Comparison of ENCODE assay signal across 9 mouse cellular contexts in the genomic region with DNA sequence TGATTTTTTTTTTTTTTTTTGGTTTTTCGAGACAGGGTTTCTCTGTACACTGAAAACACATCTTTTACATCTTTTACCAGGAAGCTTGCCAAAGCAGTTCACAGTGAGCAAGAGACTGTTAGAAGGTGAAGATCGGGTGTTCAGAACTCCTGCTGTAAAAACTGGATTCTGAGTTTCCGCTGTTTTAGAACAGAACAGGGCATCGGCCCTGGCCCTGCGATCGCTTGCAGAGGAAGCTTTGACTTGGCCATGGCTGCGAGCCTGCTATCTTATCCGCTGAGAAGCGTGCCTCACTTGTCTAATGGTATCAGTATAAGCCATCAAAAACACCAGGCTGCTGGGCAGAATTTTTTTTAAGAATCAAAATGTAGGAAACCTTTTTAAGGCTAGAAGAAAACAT. TPM values are rescaled to one million over a fixed set of nuclear protein-coding genes. Genes with fewer than 3 reads are reported as not detected.
DNase-seq lines count a peak whose midpoint lies in the region; ATAC-seq lines count a peak whose summit lies in the region.
"Had no signal": no experiment of that assay in that cellular context is flagged by ENCODE, and none has a peak within 500 bp of the region (broad histone marks: within the 10 kb centered on the region; RNA-seq: fewer than 3 reads in every experiment).

No protein-coding gene starts in this region.

- H3K36me3 ChIP-seq in embryonic facial prominence, embryonic 11.5 days (replicated peaks; ENCODE audit: control insufficient read depth, insufficient read depth, low read depth, low read length) = no peaks in the 10 kb centered on the region; the same call in 1 of the 2 replicates
- peaks cover 16% of the 10 kb centered on the region for H3K36me3 ChIP-seq in hindbrain, embryonic 15.5 days
- peaks cover 37% of the 10 kb centered on the region for H3K36me3 ChIP-seq in macrophage (ENCODE audit: inconsistent target)

- no peaks in the 10 kb centered on the region for H3K9me3 ChIP-seq in embryonic facial prominence, embryonic 11.5 days (replicated peaks; ENCODE audit: control insufficient read depth, low read length)
- H3K9me3 ChIP-seq in hindbrain, embryonic 15.5 days = no peaks in the 10 kb centered on the region

- H3K4me3 ChIP-seq in embryonic facial prominence, embryonic 11.5 days (ENCODE audit: low read depth, low read length) = peak overlapping the region; percentile 83
- peak overlapping the region; percentile 89 for H3K4me3 ChIP-seq in hindbrain, embryonic 15.5 days
- H3K4me3 ChIP-seq in macrophage (ENCODE audit: inconsistent target) = peak overlapping the region; percentile 38

- peaks cover 39% of the 10 kb centered on the region for H3K79me2 ChIP-seq in macrophage (ENCODE audit: inconsistent target)

- ATAC-seq in cerebellum, adult (ENCODE audit: insufficient number of reproducible peaks, low FRiP score, low TSS enrichment) = no peak
- ATAC-seq in embryonic facial prominence, embryonic 11.5 days (replicated peaks; ENCODE audit: insufficient number of reproducible peaks, low FRiP score, low TSS enrichment, low read depth) = no peak
- no peak for ATAC-seq in hindbrain, embryonic 15.5 days (ENCODE audit: low FRiP score, low read depth)

- 73% methylated on average over 9 of the region's 9 CpGs for WGBS in embryonic facial prominence, embryonic 11.5 days
- 75% methylated on average over 9 of the region's 9 CpGs for WGBS in hindbrain, embryonic 15.5 days
- WGBS in macrophage (ENCODE audit: missing documents) = 19% methylated on average over 9 of the region's 9 CpGs

- peak overlapping the region; percentile 92; the same call in 1 of the 2 replicates for H3K27ac ChIP-seq in embryonic facial prominence, embryonic 11.5 days (replicated peaks; ENCODE audit: low read depth, low read length)
- peak overlapping the region; percentile 98 for H3K27ac ChIP-seq in hindbrain, embryonic 15.5 days (replicated peaks)
- peak overlapping the region; percentile 84 for H3K27ac ChIP-seq in macrophage

- no peaks in the 10 kb centered on the region; the same call in 1 of the 2 replicates for H3K4me1 ChIP-seq in embryonic facial prominence, embryonic 11.5 days (ENCODE audit: control insufficient read depth, insufficient read depth, low read length)
- peaks cover 44% of the 10 kb centered on the region for H3K4me1 ChIP-seq in hindbrain, embryonic 15.5 days (replicated peaks)

- H3K9ac ChIP-seq in embryonic facial prominence, embryonic 11.5 days (replicated peaks; ENCODE audit: low read length) = peak overlapping the region; percentile 72; the same call in 1 of the 2 replicates
- H3K9ac ChIP-seq in hindbrain, embryonic 15.5 days = peak overlapping the region; percentile 76

- H3K4me2 ChIP-seq in embryonic facial prominence, embryonic 11.5 days (ENCODE audit: low read depth, low read length) = no peak overlapping the region
- H3K4me2 ChIP-seq in hindbrain, embryonic 15.5 days = peak overlapping the region; percentile 66

- peak; percentile 34 for DNase-seq in cerebellum, adult 9-11 months
- DNase-seq in A20 (ENCODE audit: low read depth, low spot score) = peak; percentile 26
- no peak for DNase-seq in embryonic facial prominence, embryonic 11.5 days (ENCODE audit: low spot score)
- DNase-seq in MN1 (ENCODE audit: low spot score) = no peak
- DNase-seq in right cerebral cortex, adult 18-20 months = no peak

- no peaks in the 10 kb centered on the region for H3K27me3 ChIP-seq in embryonic facial prominence, embryonic 11.5 days (ENCODE audit: control insufficient read depth, insufficient read depth, low read length)
- H3K27me3 ChIP-seq in hindbrain, embryonic 15.5 days = no peaks in the 10 kb centered on the region
- H3K27me3 ChIP-seq: Patski had no signal

RNA-seq across cellular contexts. Expression of a gene that starts 1.2 kb away (rescaled TPM):
- 117 and 125 TPM in 2 replicates for polyA plus RNA-seq in embryonic facial prominence, embryonic 11.5 days (2014; fragmentation: Nextera tagmentation; extraction: Ambion mirVana)
- polyA plus RNA-seq in hindbrain, embryonic 15.5 days (2015; fragmentation: Nextera tagmentation; extraction: Ambion mirVana) = 160 and 163 TPM in 2 replicates
- total RNA-seq in macrophage (2018; cell fraction: chromatin; rRNA removed) = 10 to 100 TPM; 10.7 to 73.4 (median 19.0) TPM
- total RNA-seq in macrophage (2018; cell fraction: cytosol; rRNA removed) = 10 to 100 TPM; 27.1 to 62.6 (median 40.4) TPM
- 10 to 100 TPM; 11.8 to 50.0 (median 18.7) TPM for total RNA-seq in macrophage (2018; cell fraction: nucleus; rRNA removed)
- 41.7 to 54.6 TPM (median 44.4 TPM) in 3 replicates for polyA plus RNA-seq in macrophage (2018)

RNA-seq across cellular contexts. Expression of a gene that starts 11.2 kb away (rescaled TPM):
- not detected in 2 replicates for polyA plus RNA-seq in embryonic facial prominence, embryonic 11.5 days (2014; fragmentation: Nextera tagmentation; extraction: Ambion mirVana)
- not detected in 2 replicates for polyA plus RNA-seq in hindbrain, embryonic 15.5 days (2015; fragmentation: Nextera tagmentation; extraction: Ambion mirVana)
- total RNA-seq in macrophage (2018; cell fraction: chromatin; rRNA removed) = not detected
- not detected for total RNA-seq in macrophage (2018; cell fraction: cytosol; rRNA removed)
- not detected for total RNA-seq in macrophage (2018; cell fraction: nucleus; rRNA removed)
- polyA plus RNA-seq in macrophage (2018) = not detected in 3 replicates

RNA-seq across cellular contexts. Expression of a gene that starts 24.3 kb away (rescaled TPM):
- polyA plus RNA-seq in embryonic facial prominence, embryonic 11.5 days (2014; fragmentation: Nextera tagmentation; extraction: Ambion mirVana) = not detected in 2 replicates
- 0.05 and 0.21 TPM in 2 replicates for polyA plus RNA-seq in hindbrain, embryonic 15.5 days (2015; fragmentation: Nextera tagmentation; extraction: Ambion mirVana)
- total RNA-seq in macrophage (2018; cell fraction: chromatin; rRNA removed) = under 1 TPM in 1 of 26 experiments, not detected in 25; 0.18 TPM
- not detected for total RNA-seq in macrophage (2018; cell fraction: cytosol; rRNA removed)
- total RNA-seq in macrophage (2018; cell fraction: nucleus; rRNA removed) = not detected
- polyA plus RNA-seq in macrophage (2018) = not detected in 3 replicates

RNA-seq across cellular contexts. Expression of a gene that starts 39.3 kb away (rescaled TPM):
- not detected in 2 replicates for polyA plus RNA-seq in embryonic facial prominence, embryonic 11.5 days (2014; fragmentation: Nextera tagmentation; extraction: Ambion mirVana)
- not detected in 2 replicates for polyA plus RNA-seq in hindbrain, embryonic 15.5 days (2015; fragmentation: Nextera tagmentation; extraction: Ambion mirVana)
- total RNA-seq in macrophage (2018; cell fraction: chromatin; rRNA removed) = not detected
- not detected for total RNA-seq in macrophage (2018; cell fraction: cytosol; rRNA removed)
- total RNA-seq in macrophage (2018; cell fraction: nucleus; rRNA removed) = not detected
- not detected in 3 replicates for polyA plus RNA-seq in macrophage (2018)
- polyA plus RNA-seq: Patski had no signal

RNA-seq across cellular contexts. Expression of a gene that starts 52.1 kb away (rescaled TPM):
- polyA plus RNA-seq in embryonic facial prominence, embryonic 11.5 days (2014; fragmentation: Nextera tagmentation; extraction: Ambion mirVana) = 48.7 and 50.0 TPM in 2 replicates
- 41.5 and 42.6 TPM in 2 replicates for polyA plus RNA-seq in hindbrain, embryonic 15.5 days (2015; fragmentation: Nextera tagmentation; extraction: Ambion mirVana)
- 100 to 1,000 TPM; 313 to 674 (median 547) TPM for total RNA-seq in macrophage (2018; cell fraction: chromatin; rRNA removed)
- total RNA-seq in macrophage (2018; cell fraction: cytosol; rRNA removed) = 100 to 1,000 TPM in 23 of 26 experiments, 10 to 100 TPM in 3; 96.3 to 151 (median 112) TPM
- total RNA-seq in macrophage (2018; cell fraction: nucleus; rRNA removed) = 100 to 1,000 TPM; 262 to 588 (median 342) TPM
- polyA plus RNA-seq in macrophage (2018) = 81.0 to 150 TPM (median 103 TPM) in 3 replicates

Comparison
In these comparisons a context has a peak if more than half of its experiments do, and no peak if none do; other contexts are left out.
1. DNase-seq: peak in cerebellum, adult 9-11 months (single experiment) and A20 (single experiment); none in embryonic facial prominence, embryonic 11.5 days (single experiment), MN1 (single experiment) and right cerebral cortex, adult 18-20 months (single experiment).
2. H3K4me3 ChIP-seq: peak in every context shown above with its lines; median percentile 89 in hindbrain, embryonic 15.5 days; 83 in embryonic facial prominence, embryonic 11.5 days; 38 in macrophage.
3. Peak in every context shown above with its lines, with median percentiles within 50 percentile points of each other: H3K27ac ChIP-seq.